Mouse (Mus musculus) lung, adult 2 months (tissue): ENCODE measurements at regions not wholly inside any gene's neighbourhood (a gene's known extent, or its start where the extent isn't known, plus 50 kb on each side); places are given as distances from the start of the nearest gene placed in this dataset.

Experiments used
- CTCF ChIP-seq: fragments of 200-500 bp; IDR thresholded peaks from 2 replicates; pipeline ENCODE4 v1.5.1; 2011; ENCODE audit warnings: mild to moderate bottlenecking, low read length, control low read depth; ENCODE audit not compliant: insufficient read depth
- POLR2A ChIP-seq: fragments of 200-500 bp; IDR thresholded peaks from 2 replicates; pipeline ENCODE4 v1.6.1; 2011; ENCODE audit warnings: low read depth, mild to moderate bottlenecking, control low read depth, low read length, borderline replicate concordance; ENCODE audit errors: extremely low read depth

DNA sequence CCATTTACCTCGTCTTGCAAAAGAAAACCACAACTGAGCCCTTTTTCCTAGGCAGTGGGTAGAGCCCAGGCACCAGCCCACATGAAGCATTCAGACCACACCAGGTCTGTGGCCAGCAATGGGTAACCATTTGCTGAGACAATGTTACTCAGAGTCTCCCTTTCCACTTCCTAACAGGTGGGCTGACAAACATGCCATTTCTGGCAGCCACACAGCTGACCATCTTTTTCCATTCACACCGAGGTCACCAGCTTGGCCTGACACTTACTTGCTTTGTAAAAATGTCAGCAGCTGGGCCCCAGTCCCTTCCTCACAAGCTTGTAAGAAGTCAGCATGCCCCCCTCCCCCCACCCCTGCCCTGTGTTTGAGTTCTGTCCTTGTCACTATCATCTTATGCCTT, 314.6 kb downstream of the Bcor start:
- no peak for TF ChIP-seq CTCF
- no peak for TF ChIP-seq POLR2A
